Mouse (Mus musculus) lung, adult 18-20 months (tissue): Measurements from ENCODE around the gene Kcnq1.

Experiments used
- DNase-seq, 2 experiments: peaks; one replicate each; pipeline ENCODE4 v3.0.0; 2022; ENCODE audit warnings: mixed read lengths in 2 of 2

The Kcnq1 gene

DNA sequence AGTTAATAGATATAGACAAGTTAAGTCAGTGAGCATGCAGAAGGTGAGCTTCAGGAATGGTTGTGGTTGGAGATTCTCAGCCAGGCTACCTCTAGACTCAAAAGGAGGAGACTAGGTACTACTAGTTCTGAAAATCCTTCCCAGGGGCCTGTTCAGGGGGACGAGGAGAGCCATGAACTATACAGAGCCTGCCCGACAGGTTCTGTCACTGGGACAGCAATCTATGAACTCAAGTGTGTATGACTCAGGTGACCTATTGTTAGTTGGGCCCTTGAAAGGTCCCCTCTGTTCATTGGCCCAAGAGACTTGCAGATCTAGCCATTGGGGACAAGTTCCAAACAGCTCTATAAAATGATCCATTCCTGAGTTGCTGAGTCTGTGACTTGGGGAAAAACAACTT lies 82.4 kb downstream of the Kcnq1 start:
- peak; percentile 71 to 83 for DNase-seq

DNA sequence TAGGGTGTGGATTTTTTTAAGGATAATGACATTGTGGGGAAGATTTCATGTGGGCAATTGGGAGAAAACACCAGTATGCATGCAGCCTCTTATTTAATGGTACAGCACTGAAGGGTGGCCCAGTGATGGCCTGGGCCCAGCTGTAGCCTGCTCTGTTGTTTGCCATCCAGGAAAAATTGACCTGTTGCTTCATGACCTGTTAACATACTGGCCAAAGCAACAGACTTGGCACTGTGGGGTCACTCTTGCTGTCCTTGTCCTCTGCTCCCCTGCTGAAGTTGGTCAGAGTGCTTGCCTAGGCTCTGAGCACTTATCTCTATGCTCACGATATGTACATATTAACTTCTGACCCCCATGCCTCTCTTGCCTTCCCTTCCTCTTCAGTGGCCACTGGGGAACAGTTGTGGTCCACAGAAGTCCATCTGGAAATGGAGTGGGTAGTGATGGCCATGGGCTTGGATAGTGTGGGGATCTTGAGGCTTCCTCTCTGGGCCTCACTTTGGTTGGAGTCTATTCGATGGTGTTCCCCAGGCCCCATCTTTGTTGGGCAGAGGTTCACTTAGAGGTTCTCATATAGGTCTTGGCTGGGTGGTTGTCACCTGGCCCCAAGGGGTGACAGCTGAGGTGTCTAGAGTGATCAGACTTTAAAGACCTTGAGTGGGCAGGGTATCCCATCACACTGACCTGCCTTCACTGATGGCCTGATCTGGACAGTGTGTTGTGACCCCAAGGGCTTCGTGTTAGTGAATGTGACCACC lies 84.0 kb downstream of the Kcnq1 start:
- peak in 1 of 2 experiments; percentile 2 for DNase-seq

DNA sequence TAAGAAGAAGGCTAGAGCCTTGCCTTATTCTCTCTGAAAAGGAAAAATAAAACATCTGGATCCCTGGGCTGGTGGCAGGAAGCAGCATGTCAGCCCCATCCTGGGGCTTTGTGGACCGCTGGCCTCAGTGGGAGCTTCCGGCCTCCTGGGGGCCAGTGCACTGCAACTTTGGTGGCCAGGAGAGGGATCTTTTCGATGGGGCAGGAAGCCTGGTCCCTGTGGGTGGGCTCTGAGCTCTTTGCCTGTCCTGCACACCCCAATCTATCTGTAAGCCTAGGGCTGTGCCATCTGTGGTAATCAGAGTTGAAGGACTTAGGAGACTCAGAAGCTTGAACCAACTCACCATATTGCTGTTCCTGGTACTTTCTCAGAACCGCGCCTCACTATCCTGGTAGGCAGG lies 84.7 kb downstream of the Kcnq1 start:
- DNase-seq: peak in 1 of 2 experiments; percentile 1

DNA sequence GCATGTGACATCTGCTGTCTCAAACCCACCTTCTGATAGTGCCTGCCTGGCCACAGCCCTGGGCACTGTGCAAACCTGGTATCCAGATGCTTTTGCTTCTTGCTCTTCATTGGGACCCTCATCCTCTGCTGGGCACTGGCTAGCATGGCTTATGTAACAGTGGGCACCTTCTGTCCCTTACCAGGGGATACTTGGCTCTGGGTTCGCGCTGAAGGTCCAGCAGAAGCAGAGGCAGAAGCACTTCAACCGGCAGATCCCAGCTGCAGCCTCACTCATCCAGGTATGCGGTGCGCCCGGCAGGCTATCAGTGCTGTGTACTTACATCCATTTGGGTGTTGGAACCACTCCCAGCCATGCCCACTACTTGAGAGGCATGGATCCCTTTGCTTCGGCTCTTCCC lies 86.2 kb downstream of the Kcnq1 start:
- DNase-seq: no peak

DNA sequence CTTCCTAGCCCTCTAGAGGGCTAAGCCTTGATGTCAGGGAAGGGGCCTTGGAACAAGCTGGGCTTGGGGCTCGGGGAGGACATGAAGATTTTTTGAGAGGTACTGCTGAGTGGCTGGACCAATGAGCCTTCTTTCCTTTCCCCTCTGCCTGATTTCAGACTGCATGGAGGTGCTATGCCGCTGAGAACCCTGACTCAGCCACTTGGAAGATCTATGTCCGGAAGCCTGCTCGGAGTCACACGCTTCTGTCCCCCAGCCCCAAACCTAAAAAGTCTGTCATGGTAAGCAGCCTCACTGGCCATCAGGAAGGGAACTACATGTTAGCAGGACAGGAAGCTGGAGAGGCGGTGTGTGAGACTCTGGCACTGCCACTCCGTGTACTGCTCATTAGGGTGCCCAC lies 87.9 kb downstream of the Kcnq1 start:
- DNase-seq: no peak

DNA sequence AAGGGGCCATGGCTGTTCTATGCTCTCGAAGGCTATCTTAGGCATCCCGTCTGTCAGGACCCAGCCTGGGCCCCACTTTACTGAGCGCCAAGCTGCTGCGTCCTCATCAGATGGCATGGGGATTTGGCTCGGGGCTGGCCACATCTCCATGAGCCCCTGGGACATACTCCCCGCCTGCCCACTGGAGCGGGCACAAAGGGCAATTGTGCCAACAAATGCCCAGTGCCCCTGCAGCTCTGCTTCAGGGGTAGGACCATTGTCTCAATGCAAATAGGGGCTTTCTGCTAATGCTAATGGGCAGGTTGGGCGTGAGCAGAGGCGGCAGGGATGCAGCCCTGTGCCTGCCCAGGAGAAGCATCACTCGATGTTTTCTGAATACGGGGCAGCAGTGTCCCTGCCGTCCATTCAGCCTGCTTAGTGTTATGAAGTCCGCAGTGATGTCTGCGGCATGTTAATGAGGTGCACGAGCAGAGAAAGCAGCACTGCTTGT lies 91.8 kb downstream of the Kcnq1 start:
- no peak for DNase-seq

GRCm38 (mm10) chr7:143198443-143198842 lies 92.3 kb downstream of the Kcnq1 start:
- no peak for DNase-seq

GRCm38 (mm10) chr7:143201255-143201654 lies 95.1 kb downstream of the Kcnq1 start:
- DNase-seq: no peak

DNA sequence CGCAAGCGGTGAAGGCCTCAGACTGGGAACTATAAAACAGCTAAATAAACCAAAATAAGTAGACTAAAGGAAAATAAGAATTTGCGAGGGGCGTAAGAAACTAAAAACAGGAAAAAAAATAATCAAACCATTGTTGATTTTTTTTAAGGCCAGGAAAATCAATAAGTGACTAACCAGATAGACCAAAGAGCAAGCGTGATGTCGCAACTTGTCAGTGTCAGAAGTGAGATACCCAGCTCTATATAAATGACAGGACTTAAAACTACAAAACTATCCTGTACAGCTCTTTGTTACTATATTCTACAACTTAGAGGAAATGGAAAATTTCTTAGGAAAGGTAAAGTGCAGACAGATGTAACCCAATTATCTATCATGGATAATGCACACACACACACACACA lies 97.7 kb downstream of the Kcnq1 start:
- DNase-seq: no peak

DNA sequence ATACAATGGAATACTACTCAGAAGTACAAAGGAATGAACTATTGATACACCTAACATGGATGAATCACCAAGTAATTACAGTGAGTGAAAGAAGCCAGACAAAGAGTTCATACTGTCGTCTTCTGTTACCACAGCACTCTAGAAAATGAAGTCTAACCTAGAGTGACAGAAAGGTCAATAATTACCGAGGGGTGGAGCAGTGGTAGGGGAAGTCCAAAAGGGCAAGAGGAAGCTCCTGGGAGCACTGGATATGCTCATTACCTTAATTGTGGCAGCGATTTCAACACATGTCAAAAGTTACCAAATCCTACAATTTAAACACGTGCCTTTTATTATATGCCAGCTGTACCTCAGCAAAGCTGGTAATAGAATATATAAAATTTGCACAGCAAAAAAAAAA lies 100.9 kb downstream of the Kcnq1 start:
- no peak for DNase-seq

GRCm38 (mm10) chr7:143210796-143211195 lies 104.6 kb downstream of the Kcnq1 start:
- peak in 1 of 2 experiments; percentile 21 for DNase-seq

DNA sequence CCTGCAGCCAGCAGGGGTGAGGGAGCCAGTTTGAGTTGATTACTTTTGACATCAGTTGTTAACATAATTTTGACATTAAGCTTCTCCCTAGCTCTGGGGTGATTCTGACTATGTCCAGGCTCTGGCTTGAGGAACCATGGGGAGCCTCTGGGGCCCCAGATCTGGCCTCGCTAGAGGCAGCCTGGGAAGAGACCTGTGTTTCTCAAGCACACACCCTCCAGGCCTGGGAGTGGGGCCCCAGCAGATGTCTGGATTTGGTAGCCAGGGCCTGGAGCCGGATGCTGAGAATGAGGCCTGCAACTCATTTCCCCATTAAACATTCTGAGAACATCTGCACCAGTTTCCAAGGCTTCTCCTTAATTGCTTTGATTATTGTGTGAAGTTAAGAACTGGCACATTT lies 145.0 kb downstream of the Kcnq1 start:
- no peak for DNase-seq

DNA sequence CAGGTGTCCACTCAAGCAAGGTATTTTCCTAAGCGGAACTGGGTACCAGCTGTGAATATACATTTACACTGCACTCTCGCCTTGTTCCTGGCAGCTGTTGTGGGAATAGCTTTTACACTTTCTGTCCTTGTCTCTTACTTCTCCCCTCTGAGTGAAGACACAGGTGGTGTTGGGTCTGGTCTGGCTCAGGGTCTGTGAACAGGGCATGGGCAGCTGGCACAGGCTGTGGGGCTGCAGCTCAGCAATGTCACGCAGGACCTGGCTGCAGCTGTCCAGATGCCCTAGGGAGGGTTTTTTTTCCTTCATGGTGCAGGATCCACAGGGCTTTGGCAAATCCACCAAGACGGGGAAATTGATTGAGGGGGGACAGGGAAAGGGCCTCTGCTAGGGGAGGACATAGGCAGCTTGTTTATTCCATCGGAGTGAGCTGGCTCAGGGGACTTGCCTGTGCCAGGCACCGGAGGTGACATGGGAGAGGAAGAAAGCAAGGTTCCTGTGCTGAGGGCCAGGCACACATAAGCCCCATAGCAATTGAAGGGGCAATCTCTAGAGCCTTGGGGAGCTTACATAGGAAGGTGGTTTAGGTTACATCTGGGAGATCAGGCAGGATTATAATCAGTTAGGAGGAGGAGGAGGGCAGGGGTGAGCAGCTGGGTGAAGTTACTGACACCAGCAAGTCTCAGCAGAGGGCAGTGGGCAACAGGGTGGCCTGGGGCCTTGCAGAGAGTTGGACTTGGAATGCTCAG lies 147.1 kb downstream of the Kcnq1 start:
- DNase-seq: no peak

GRCm38 (mm10) chr7:143254901-143255300 lies 148.7 kb downstream of the Kcnq1 start:
- DNase-seq: no peak

GRCm38 (mm10) chr7:143261246-143261645 lies 155.1 kb downstream of the Kcnq1 start:
- no peak for DNase-seq

DNA sequence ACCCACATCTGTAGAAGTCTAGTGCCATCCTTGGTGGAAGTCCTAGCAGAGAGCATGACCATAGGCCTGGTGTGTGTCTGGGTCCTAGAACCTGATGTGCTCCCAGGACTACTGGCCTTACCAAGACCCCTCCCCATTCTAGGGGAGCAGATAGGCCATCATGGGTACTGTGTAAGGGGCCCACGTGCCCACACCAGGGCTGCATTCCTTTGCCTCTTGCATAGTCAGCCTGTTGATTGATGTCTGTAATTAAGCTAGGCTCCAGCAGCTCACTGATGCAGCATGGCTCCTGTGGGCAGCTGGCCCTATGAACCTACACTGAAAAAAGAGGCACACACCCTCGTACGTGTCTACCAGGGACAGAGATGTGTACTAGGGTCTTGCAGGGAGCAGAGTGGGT lies 157.4 kb downstream of the Kcnq1 start:
- no peak for DNase-seq

- DNase-seq: no peak
Measured at GRCm38 (mm10) chr7:143263966-143264365, 157.8 kb downstream of the Kcnq1 start.

- no peak for DNase-seq
Measured at GRCm38 (mm10) chr7:143265386-143265785, 159.2 kb downstream of the Kcnq1 start.

- DNase-seq: no peak
Measured at GRCm38 (mm10) chr7:143265829-143266438, 159.8 kb downstream of the Kcnq1 start.

DNA sequence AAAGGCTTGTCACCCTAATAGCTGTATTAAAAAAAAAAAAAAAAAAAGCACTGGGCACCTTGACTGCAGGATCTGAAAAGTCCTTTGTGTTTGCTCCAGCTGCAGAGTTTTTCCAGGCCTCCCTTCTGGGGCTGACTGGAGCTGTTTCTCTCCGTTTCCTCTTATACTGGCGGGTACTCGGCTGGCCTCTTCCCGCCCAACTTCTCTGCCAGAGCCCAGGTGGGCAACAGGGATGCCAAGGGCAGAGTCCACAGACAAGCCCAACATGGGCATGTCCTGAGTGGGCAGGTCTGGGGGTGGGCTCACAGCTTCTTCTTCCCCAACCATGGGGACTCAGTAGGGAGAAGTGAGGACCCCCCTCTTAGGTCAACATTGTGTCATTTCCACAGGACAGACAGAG lies 167.6 kb downstream of the Kcnq1 start:
- peak in 1 of 2 experiments; percentile 2 for DNase-seq

DNA sequence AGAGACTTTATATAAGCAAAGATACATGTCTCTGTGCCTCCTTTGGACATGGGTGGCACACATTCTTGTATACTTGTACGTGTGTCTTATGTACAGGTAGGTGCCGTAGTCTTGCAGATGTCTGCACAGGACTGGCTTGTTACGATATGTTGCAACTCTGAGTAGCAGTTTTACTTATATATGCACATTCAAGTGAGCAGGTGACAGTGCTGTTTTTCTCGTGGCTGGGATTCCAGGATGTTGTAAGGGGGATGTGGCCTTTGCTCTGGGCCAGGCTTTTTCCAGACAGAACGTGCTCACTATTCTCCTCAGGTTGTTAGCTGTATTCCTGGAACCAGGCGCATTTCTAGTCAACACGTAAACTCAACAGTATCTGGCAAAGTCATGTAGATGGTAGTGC lies 168.9 kb downstream of the Kcnq1 start:
- peak in 1 of 2 experiments; percentile 0 for DNase-seq

DNA sequence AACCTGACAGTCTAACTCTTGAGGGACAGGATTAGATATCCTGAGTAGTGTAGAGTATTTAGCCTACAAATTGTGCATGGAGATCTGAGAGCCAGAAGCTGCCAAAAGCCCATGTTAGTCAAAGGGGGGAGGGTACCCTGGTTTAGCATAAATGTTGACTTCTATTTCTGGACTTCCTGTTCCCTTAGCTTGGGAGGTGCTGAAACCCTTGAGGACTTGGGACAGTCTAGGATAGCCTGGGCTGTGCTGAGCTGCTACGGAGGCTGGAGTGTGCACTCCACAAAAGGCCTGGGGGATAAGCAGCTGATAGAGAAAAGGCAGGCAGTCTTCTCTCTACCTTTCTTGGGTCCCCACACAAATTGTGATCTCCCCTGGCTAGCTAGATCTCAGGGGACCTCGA lies 177.5 kb downstream of the Kcnq1 start:
- no peak for DNase-seq

GRCm38 (mm10) chr7:143284866-143285265 lies 178.7 kb downstream of the Kcnq1 start:
- no peak for DNase-seq

DNA sequence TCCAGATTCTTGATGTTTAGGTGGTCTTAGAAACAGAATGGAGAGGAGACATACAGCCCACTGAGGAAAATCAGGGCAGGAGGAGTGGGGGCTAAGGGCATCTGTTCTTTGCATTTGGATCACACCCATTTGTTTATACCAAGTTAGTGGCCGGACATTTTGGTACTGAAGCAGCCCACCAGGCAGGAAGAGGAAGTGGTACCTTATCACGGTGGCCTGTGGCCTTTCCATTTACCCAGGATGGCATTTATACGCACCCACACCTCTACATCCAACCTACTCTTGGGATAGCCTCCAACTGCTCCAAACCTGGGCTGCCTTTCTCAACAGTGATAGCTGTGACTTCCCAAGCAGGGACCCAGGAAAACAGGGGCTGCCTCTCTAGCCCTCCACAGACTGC lies 179.3 kb downstream of the Kcnq1 start:
- DNase-seq: no peak
